Mouse (Mus musculus) c-Kit-positive CD71-positive TER-119-negative erythroid progenitor cells, embryonic 14.5 days (primary cell): ENCODE data around the gene Zfp362.
A peak's percentile ranks its signal among the peaks of the same experiment; 100 is the strongest.

Source experiments
- DNase-seq: peaks from one replicate; pipeline ENCODE4 v3.0.0-alpha.2; 2013; ENCODE audit warnings: low read depth

Zfp362 gene

DNA sequence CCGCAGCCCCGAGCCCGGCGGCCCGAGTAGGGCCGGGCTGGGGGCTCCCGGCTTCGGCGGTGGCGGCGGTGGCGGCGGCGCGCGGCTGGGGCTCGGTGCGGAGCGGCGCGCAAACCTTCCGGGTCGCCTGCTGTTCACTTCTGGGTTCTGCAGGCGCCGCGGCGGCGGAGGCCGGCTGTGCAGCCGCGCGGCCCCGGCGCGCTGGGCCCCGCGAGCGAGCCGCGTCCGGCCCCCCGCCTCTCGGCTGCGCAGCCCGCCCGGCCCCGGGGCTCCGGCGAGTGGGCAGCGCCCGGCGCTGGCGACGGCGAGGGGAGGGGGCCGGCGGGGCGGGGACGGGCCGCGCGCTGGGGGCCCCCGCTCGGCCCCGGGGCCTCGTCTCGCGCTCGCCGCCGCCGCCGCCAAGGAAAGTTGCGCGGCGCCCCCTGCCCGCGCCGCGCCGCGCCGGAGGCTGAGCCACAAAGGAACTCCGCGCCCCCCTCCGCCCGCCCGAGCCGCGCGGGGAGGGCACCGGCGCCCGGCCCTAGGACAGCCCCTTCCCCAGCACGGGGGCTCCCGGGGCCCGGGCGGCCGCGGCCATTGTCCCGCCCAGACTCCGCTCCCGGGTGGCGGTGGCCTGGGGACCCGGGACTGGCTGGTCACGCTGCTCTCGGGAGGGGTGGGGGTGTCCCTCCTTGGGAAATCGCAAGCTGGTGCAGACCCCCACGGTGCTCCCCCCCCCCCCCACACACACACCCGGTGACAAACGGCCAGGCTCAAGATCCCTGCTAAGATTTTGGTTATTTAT, at the start of gene Zfp362:
Gene Zfp362, minus strand, starts transcription at position 3 of the 784 bp plus-strand sequence.
- no peak for DNase-seq

- DNase-seq: peak; percentile 49
Observed at GRCm38 (mm10) chr4:128855613-128856040, 49.8 kb upstream of the Zfp362 start.

- DNase-seq: no peak
Observed at GRCm38 (mm10) chr4:128853117-128853516, 47.3 kb upstream of the Zfp362 start.

GRCm38 (mm10) chr4:128852266-128852887, 46.5 kb upstream of the Zfp362 start:
- DNase-seq: no peak

DNA sequence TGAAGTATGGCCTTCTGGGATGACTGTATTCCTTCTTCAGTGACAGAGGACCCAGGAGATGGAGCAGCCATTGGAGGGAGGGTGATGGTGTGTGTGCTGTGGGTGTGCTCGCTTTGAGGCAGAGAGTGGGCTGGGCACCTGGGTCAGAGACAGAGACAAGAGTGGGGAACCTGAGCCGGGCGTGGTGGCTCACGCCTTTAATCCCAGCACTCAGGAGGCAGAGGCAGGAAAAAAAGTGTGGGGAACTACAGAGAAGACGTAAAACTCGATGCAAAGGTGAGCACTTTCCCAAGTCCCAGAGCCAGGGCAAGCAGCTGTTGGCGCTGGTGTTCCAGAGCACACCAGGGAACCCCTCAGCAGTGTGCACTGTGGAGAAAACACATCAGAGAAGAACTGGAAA, 43.8 kb upstream of the Zfp362 start:
- DNase-seq: no peak

- DNase-seq: no peak
Observed at GRCm38 (mm10) chr4:128848961-128849360, 43.1 kb upstream of the Zfp362 start.

DNA sequence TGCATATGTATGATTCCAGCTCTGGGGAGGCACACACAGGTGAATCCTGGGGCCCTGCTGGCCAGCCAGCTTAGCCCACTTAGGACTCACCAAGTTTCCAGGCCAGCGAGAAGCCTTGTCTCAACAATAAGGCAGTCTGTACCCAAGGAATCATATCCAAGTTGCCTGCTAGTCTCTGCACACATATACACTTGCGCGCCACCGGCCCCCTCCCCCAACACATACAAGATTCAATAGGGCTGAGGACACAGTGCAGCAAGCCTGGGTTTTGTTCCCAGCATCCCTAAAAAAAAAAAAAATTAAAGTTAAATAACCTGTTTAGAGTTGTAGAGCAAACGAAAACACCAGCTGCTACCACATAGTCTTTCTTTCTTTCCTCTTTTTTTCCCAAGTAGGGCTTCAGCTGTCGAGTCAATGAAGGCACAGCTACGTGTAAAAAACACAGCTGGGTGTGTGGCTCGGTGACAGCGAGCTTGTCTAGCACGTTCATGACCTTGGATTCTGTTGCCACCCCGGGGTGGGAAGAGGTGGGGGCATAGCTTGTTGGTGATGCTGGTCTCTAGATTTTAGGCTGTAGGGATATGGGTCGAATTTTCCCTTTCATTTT, 39.6 kb upstream of the Zfp362 start:
- no peak for DNase-seq

DNA sequence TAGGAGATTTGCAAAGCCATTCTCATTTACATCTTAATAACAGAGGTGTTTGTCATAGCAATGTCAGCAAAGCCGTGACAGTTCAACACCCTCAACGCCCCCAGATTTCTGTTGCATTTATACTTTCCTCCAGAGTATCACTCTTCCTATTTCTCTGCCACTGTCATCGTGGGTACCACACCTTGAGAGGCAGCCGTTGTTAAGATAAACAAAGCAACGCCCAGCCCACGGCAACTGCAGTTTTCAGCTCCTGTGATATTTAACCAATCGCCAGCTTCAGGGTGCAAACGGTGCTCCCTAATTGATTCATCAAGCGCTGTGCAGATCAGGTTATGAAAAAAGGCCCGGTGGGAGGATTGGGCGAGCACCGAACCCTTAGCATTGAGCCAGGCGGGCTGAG, 38.7 kb upstream of the Zfp362 start:
- DNase-seq: no peak

- no peak for DNase-seq
Observed at GRCm38 (mm10) chr4:128841259-128841658, 35.4 kb upstream of the Zfp362 start.

DNA sequence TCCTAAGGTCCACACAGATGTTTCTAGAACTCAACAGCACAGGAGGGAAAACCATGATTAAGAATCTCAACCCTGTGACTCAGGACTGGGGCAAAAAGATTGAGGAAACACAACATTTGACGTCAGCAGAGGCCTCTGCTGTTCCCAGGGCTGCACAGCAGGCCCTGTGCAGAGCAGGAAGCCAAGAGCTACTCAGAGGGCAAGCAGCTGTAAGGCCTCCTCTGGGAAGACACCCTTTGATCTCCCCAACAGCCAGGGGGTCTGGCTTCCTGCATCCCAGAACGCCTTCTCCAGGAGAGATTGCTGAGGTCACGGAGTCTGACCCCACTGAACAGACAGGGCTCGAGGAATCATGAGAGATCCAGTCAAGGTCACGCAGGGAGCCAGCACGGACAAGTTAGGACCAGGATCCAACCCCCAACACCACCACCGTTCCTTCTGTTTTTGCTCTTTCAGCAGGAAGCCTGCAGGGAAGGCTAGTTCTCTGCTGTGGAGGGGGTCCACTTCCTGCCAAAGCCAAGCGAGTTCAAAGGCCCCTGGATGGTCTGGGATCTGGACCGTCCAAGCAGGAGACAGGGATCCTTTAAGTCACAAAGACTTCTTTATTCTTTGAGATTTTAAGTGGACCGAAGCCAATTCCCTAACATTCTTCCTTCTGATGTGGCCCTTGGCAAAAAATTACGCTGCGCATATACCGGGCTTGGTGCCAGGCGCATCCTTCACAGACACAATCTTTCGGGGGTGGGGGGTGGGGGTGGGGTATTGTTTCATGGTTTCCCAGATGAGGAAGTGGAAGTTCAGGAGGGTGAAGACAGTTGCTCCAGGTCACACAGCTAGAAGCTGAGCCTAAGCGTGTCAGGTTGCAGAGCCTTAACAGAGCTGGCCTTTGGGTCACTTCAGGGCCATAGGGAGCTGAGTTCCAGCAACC, 34.2 kb upstream of the Zfp362 start:
- DNase-seq: no peak

DNA sequence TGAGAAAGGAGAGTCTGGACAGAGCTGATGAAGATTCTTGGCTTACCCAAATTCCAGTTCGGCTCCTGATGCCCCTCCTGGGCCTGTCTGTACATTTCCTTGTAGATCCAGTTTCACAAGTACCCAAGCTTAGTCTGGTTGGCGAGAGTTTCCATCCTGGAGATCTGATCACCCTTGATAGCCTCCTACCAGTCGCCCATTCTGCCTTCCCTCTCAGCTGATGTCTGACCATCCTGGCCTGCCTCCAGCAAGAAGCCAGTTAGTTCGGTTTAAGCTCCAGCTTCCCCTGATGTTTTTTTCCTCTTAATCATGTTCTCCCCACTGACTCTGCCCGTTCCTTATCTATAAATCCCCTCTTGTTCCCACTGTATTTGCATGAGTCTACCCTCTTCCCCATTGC, 32.4 kb upstream of the Zfp362 start:
- DNase-seq: no peak

- DNase-seq: no peak
Observed at GRCm38 (mm10) chr4:128824131-128824530, 18.3 kb upstream of the Zfp362 start.

GRCm38 (mm10) chr4:128820568-128820967, 14.7 kb upstream of the Zfp362 start:
- DNase-seq: no peak

- DNase-seq: no peak
Observed at GRCm38 (mm10) chr4:128817011-128817410, 11.2 kb upstream of the Zfp362 start.

DNA sequence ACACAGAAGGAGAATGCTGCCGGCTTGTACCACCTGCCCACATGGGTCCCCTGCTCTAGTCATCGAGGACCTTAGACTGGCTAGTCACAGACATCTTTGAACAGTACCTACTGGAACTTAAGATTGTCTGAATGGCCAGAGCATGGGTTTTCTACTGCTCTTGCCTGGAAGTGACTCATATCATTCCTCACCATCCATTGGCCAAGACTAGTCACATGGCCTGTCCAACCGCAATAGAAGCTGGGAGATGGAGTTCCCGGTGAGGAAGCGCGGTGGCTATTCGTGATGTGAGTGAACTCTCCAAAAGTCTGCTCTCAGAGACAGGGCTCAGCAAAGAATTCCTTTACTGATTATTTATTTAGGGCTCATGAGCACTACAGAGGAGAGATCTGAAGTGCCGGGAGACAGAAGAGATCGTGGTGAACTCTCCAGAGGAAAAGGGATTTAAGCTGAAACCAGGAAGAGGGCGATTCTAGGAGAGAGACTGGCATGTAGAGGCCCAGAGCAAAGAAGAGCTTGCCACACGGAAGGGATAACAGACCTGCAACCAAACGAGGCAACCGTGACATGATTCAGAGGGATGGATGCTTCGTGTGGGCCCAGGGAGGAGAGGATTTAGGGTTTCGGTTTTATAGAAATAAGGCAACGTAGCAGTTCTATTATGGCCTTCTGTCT, 5.7 kb upstream of the Zfp362 start:
- DNase-seq: peak; percentile 88

GRCm38 (mm10) chr4:128806827-128807179, 958 bp upstream of the Zfp362 start:
- peak; percentile 82 for DNase-seq

DNA sequence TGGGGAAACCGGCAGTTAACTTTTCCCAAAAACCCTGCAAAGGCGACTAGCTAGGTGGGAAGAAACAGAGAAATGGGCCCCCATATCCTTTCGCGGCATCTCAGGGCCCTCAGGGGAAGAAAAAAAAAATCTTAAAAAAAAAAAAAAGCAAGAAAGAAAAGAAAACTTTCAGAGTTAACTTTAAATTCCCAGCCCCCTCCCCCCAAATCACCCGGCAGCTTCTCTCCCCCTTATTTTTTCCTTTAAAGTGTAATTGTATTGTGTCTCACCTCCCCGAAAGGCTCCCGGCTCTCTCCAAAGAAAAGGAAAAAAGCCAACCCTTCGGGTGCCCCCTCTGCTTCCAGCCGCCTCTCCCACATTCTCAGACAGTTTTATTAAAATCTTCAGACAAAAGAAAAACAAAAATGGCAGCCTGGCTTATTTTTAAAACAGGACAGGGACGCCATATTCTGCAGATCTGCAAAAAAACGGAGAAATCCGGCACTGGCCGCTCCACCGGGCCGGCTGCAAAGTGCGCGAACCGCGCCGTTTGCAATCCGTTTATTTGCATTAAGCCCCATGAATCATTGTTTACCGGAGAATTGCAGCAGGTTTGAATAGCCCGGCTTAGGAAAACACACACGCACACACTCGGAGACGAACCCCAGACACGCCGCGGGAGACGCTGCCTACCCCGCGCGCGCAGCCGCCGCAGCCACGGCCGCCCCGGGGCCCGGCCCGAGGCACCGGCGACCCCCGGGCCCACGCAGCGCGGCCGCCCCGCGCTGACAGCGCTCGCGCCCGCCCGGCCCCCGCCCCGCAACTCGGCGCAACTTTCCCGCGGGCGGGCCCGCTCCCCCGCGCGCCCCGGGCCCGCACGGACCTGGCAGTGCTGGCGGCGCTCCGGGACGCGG, 449 bp downstream of the Zfp362 start:
- no peak for DNase-seq

GRCm38 (mm10) chr4:128804426-128805149, 1.3 kb downstream of the Zfp362 start:
- DNase-seq: no peak

- no peak for DNase-seq
Observed at GRCm38 (mm10) chr4:128803569-128803968, 2.3 kb downstream of the Zfp362 start.
